Mouse (Mus musculus) brain, embryonic 14.5 days (tissue): Measurements from ENCODE around the gene Tulp2.
"Not testable (repeated sequence)": the region's sequence is repeated elsewhere in the genome, so short reads cannot be mapped to it uniquely, and the experiment has no call there.

Experiments used
- CTCF ChIP-seq: fragments of 200-500 bp; IDR thresholded peaks from 2 replicates; pipeline ENCODE4 v1.5.1; 2012; ENCODE audit warnings: inconsistent platforms, mild to moderate bottlenecking, moderate library complexity, borderline replicate concordance; ENCODE audit not compliant: insufficient read depth, insufficient read length; ENCODE audit errors: extremely low read depth
- POLR2A ChIP-seq: fragments of 200-500 bp; IDR thresholded peaks from 2 replicates; pipeline ENCODE4 v1.6.1; 2012; ENCODE audit warnings: mild to moderate bottlenecking, inconsistent platforms, borderline replicate concordance; ENCODE audit not compliant: poor library complexity, insufficient read depth, insufficient read length, severe bottlenecking; ENCODE audit errors: extremely low read depth

DNA sequence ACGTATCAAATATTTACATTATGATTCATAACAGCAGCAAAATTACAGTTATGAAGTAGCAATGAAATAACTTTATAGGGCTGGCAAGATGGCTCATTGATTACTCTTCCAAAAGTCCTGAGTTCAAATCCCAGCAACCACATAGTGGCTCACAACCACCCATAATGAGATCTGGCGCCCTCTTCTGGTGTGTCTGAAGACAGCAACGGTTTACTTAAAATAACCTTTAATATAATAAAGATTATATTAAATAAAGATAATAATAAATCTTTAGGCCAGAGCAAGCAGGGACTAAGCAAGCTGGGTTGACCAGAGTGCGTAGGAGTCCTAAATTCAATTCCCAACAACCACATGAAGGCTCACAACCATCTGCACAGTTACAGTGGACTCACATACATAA lies 18.8 kb upstream of the Tulp2 start:
- TF ChIP-seq CTCF, POLR2A: not testable (repeated sequence)
